Mouse (Mus musculus) heart, embryonic 16.5 days (tissue): Measurements from ENCODE around the gene Rtp4. TPM values are rescaled to one million over a fixed set of nuclear protein-coding genes. Genes with fewer than 3 reads are reported as not detected.

Source experiments
- ATAC-seq: fragments of 200-750 bp; cut with Nextera tagmentation; replicated peaks from 2 replicates; pipeline ENCODE4 v1.8.0; 2017; ENCODE audit warnings: moderate number of reproducible peaks; ENCODE audit not compliant: insufficient read depth, low FRiP score; ENCODE audit errors: extremely low read depth
- H3K27ac ChIP-seq: fragments of 300-500 bp; sonication (generic); 2 replicates; pipeline ENCODE4 v1.5.1; 2014; ENCODE audit warnings: mild to moderate bottlenecking, low read length, control low read depth, moderate library complexity
- H3K27me3 ChIP-seq: fragments of 300-500 bp; sonication (generic); 2 replicates; pipeline ENCODE4 v1.6.1; 2014; ENCODE audit warnings: low read length, mixed read lengths; ENCODE audit not compliant: control insufficient read depth, insufficient read depth
- H3K36me3 ChIP-seq: fragments of 300-500 bp; sonication (generic); 2 replicates; pipeline ENCODE4 v1.6.1; 2014; ENCODE audit not compliant: control insufficient read depth, insufficient read depth
- H3K4me1 ChIP-seq: fragments of 300-500 bp; sonication (generic); 2 replicates; pipeline ENCODE4 v1.6.1; 2014; ENCODE audit warnings: low read length, mixed read lengths; ENCODE audit not compliant: control insufficient read depth, insufficient read depth
- H3K4me2 ChIP-seq: fragments of 300-500 bp; sonication (generic); 2 replicates; pipeline ENCODE4 v1.6.1; 2014; ENCODE audit warnings: low read depth, mild to moderate bottlenecking, control low read depth, low read length
- H3K4me3 ChIP-seq: fragments of 300-500 bp; sonication (generic); 2 replicates; pipeline ENCODE4 v1.5.1; 2014; ENCODE audit warnings: mild to moderate bottlenecking, control low read depth, low read length
- H3K9ac ChIP-seq: fragments of 300-500 bp; sonication (generic); 2 replicates; pipeline ENCODE4 v1.6.1; 2014; ENCODE audit warnings: low read length, control low read depth
- H3K9me3 ChIP-seq: fragments of 300-500 bp; sonication (generic); replicated peaks from 2 replicates; pipeline ENCODE4 v1.6.1; 2016; ENCODE audit warnings: low read length; ENCODE audit not compliant: control insufficient read depth
- WGBS: fragments of 180-500 bp; shearing (Covaris S2); extraction: QIAGEN DNeasy Blood & Tissue Kit; methylation state at CpG from one replicate; pipeline ENCODE4 v1.1.7; 2014; 5-methylcytosine and 5-hydroxymethylcytosine counted together
- polyA plus RNA-seq: library from polyadenylated mRNA; unstranded; fragments of >200 nt; fragmentation: Nextera tagmentation; extraction: Ambion mirVana; gene quantifications from 2 replicates; pipeline ENCODE4 v1.2.1, GENCODE M21; 2015

Gene Rtp4
- polyA plus RNA-seq, 1 experiment from 2014 or later: 11.4 TPM

DNA sequence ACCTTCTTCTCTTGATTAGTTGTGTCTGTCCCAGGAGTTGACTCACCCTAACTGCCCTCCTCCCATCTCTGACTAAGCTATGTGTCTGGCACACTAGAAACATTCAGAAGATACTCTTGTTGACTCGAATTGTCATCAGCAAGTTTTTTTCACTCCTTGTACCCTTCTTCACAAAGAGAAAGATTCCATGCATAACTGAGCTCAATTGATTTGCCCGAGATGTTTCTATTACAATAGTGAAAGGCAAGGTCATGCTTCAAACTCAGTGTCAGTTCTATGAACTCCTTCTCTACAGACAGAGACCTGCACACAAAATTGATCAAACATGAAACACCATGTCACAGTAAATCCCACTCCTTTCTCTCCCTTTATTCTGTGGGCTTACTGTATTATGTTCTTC is 111.4 kb downstream of the Rtp4 start:
- Histone ChIP-seq H3K9ac (no peak overlapping the region), H3K27me3 (no peaks in the 10 kb centered on the region), H3K9me3 (peaks cover 3% of the 10 kb centered on the region), H3K36me3 (no peaks in the 10 kb centered on the region), H3K4me3 (no peak overlapping the region), H3K4me2 (no peak overlapping the region), H3K4me1 (no peaks in the 10 kb centered on the region), H3K27ac (no peak overlapping the region)
- ATAC-seq: no peak
- 60% methylated on average over 2 of the region's 2 CpGs for WGBS

DNA sequence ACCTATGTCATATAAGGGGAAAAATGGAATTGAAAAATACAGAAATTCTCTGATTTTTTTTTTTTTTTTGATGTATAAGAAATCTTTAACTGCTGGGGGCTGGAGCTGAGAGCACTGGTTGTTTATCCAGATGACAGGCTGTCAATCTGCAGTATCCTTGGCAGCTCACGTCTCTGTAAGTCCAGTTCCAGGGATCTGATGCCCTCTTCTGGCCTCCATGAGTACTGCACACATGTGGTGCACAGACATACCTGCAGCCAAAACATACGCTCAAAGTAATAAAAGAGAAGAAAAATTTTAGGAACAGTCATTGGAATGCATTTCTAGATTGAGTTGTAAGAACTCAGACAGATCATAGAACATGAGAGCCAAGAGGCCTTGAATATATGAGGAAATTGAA is 112.6 kb downstream of the Rtp4 start:
- H3K9ac ChIP-seq: no peak overlapping the region
- no peaks in the 10 kb centered on the region for H3K36me3 ChIP-seq
- H3K9me3 ChIP-seq: peaks cover 3% of the 10 kb centered on the region
- ATAC-seq: no peak
- H3K4me1 ChIP-seq: no peaks in the 10 kb centered on the region
- WGBS: 66% methylated on average over 2 of the region's 2 CpGs
- H3K4me2 ChIP-seq: no peak overlapping the region
- no peak overlapping the region for H3K27ac ChIP-seq
- no peak overlapping the region for H3K4me3 ChIP-seq
- H3K27me3 ChIP-seq: no peaks in the 10 kb centered on the region

DNA sequence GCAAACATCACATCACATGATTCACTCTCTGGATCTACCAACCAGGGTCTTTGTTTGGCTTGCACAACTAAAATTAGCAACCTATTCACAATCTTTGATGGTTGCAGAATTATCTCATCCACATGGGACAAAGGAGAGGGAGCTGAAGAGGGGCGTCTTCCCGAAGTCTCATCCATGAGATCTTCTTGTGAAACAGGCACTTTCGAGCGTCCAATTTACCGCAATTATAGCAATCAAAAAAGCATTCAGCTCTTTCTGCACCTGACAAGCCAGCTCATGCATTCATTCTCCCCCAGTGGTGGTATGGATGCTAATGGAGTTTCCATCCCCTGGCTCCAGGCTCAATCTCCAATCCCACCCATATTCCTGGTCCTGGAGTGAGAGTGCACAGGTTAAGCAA is 132.9 kb downstream of the Rtp4 start:
- H3K4me2 ChIP-seq: no peak overlapping the region
- no peak for ATAC-seq
- H3K9ac ChIP-seq: no peak overlapping the region
- no peak overlapping the region for H3K27ac ChIP-seq
- H3K36me3 ChIP-seq: no peaks in the 10 kb centered on the region
- WGBS: 84% methylated on average over 5 of the region's 5 CpGs
- H3K9me3 ChIP-seq: no peaks in the 10 kb centered on the region
- H3K4me1 ChIP-seq: no peaks in the 10 kb centered on the region
- no peak overlapping the region for H3K4me3 ChIP-seq
- H3K27me3 ChIP-seq: no peaks in the 10 kb centered on the region

DNA sequence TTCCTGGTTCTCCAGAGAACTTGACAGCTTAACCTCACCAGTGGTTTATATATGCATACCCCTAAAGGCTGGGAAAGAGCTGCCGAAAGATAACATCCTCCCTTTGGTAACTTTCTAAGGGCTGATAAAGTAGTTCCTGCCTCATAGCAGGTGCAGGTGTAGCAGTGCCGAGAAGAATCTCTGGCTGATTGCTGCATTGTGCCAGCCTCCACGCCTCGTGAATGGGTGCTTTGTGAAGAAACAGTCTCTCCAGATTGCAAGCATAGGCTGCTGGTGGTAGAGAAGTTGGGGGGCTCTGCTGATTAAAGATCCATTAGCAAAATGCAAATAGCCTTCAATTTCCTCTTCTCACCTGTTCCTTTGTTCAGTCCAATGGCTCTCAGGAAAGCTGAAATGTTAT is 133.4 kb downstream of the Rtp4 start:
- ATAC-seq: no peak
- Histone ChIP-seq H3K9ac (no peak overlapping the region), H3K4me2 (no peak overlapping the region), H3K9me3 (no peaks in the 10 kb centered on the region), H3K4me1 (no peaks in the 10 kb centered on the region), H3K27ac (no peak overlapping the region), H3K27me3 (no peaks in the 10 kb centered on the region), H3K4me3 (no peak overlapping the region), H3K36me3 (no peaks in the 10 kb centered on the region)
- 70% methylated on average over 4 of the region's 4 CpGs for WGBS

DNA sequence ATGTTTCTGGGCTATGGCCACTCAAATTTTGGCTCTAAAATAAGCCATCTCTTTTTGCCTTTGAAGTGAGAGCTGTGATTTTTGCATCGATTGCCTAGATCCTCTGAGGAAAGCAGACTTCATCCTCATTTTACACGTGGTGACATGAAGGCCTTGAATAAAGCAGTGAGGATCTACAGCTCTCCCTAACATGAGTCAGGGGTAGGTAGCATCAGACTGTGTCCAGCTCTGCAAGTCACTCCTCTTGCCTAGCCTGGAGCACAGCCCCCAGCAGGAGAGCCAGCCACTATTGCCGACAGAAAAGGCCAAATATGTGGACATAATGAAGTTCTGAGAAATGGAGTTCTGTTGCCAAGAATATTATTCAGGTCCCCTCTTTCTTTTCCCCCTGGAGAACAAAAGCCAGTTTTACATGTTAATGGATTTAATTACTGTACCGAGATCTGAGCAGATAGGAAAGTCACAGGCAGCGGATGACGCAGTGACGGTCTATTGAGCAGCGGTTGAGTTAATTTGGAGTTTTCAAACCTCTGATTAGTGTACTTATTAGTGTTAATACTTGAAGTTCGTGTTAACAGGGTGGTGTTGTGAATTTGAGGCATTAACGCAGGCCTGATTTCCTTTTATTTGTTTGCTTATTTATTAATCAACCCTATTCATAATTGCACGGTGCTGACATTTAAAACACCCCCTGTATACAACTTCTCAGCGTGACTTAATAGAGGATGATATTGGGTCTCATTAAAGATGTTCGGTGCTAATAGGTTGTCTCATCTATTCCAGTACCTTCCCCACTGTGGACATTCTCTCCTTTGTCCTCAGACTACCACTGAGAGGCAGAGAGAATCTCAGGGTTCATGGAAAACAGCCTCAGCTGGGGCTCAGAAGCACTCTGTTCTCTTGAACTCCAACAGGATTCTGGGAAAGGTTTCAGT is 139.8 kb downstream of the Rtp4 start:
- Histone ChIP-seq H3K9ac (no peak overlapping the region), H3K27ac (no peak overlapping the region), H3K4me1 (no peaks in the 10 kb centered on the region), H3K4me3 (no peak overlapping the region), H3K27me3 (no peaks in the 10 kb centered on the region), H3K9me3 (no peaks in the 10 kb centered on the region), H3K4me2 (no peak overlapping the region), H3K36me3 (no peaks in the 10 kb centered on the region)
- no peak for ATAC-seq
- WGBS: 79% methylated on average over 13 of the region's 13 CpGs

Other genes with a start within 250 kb of the Rtp4 start
- not detected in 2 replicates for gene Rtp1, start 91.2 kb upstream of the Rtp4 start, polyA plus RNA-seq
- gene Masp1, start 524 bp downstream of the Rtp4 start, polyA plus RNA-seq: 13.6 and 13.8 TPM in 2 replicates